In the genomic region with DNA sequence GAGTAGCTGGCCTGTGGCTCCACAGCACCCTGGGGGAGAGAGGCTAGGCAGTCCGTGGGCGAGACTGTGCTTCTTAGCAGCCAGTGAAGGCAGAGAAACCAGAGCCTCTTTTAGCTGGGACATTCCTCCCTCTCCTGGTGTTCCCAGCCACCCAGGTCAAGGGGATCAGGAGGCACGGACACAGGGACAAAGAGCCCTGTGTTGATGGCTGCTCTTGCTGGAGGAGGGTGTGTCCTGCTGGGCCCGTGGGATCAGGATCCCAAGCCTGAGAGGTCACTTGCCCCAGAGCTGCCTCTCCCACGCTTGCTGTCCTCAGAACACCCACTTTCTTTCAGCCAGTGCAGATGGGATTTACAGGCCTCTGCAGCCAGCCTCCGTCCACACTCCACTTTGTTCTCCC, we compare ENCODE assay signal across 10 mouse cellular contexts. TPM values are rescaled to one million over a fixed set of nuclear protein-coding genes. Genes with fewer than 3 reads are reported as not detected.
DNase-seq lines count a peak whose midpoint lies in the region; ATAC-seq and TF ChIP-seq lines count a peak whose summit lies in the region.
"Had no signal": no experiment of that assay in that cellular context is flagged by ENCODE, and none has a peak within 500 bp of the region (broad histone marks: within the 10 kb centered on the region; RNA-seq: fewer than 3 reads in every experiment).

No protein-coding gene starts in this region.

- no peak for ATAC-seq in heart, embryonic 16.5 days (replicated peaks; ENCODE audit: extremely low read depth, insufficient read depth, low FRiP score)
- no peak for ATAC-seq in midbrain, embryonic 12.5 days (ENCODE audit: low FRiP score, low read depth)
- no peak for ATAC-seq in midbrain, embryonic 16.5 days
- no peak for ATAC-seq in stomach, embryonic 16.5 days (ENCODE audit: insufficient read depth, low FRiP score)
- ATAC-seq: activated CD4-positive, CD25-positive, alpha-beta regulatory T cell, adult 4 months had no signal

- no peak overlapping the region for H3K4me3 ChIP-seq in cerebellum, adult 2 months (replicated peaks; ENCODE audit: insufficient read depth, low read depth, low read length)
- no peak overlapping the region for H3K4me3 ChIP-seq in heart, embryonic 16.5 days (ENCODE audit: low read length)
- no peak overlapping the region for H3K4me3 ChIP-seq in midbrain, embryonic 12.5 days
- no peak overlapping the region for H3K4me3 ChIP-seq in midbrain, embryonic 16.5 days (ENCODE audit: low read depth, low read length)
- no peak overlapping the region for H3K4me3 ChIP-seq in stomach, embryonic 16.5 days (replicated peaks; ENCODE audit: low read length)

- WGBS in cerebellum, adult 2 months = 13% methylated on average over 6 of the region's 6 CpGs
- 57% methylated on average over 6 of the region's 6 CpGs for WGBS in heart, embryonic 16.5 days
- WGBS in midbrain, embryonic 12.5 days = 25% methylated on average over 6 of the region's 6 CpGs
- WGBS in midbrain, embryonic 16.5 days = 43% methylated on average over 6 of the region's 6 CpGs
- WGBS in stomach, embryonic 16.5 days = 60% methylated on average over 6 of the region's 6 CpGs

- no peaks in the 10 kb centered on the region for H3K9me3 ChIP-seq in heart, embryonic 16.5 days (replicated peaks; ENCODE audit: control insufficient read depth, low read length)
- H3K9me3 ChIP-seq in midbrain, embryonic 12.5 days = no peaks in the 10 kb centered on the region
- no peaks in the 10 kb centered on the region for H3K9me3 ChIP-seq in midbrain, embryonic 16.5 days (replicated peaks; ENCODE audit: control insufficient read depth, low read length, poor library complexity, severe bottlenecking)
- no peaks in the 10 kb centered on the region for H3K9me3 ChIP-seq in stomach, embryonic 16.5 days (replicated peaks; ENCODE audit: control insufficient read depth, low read length)

- H3K27ac ChIP-seq in cerebellum, adult 2 months (ENCODE audit: insufficient read depth, low read length) = peak overlapping the region; percentile 57
- H3K27ac ChIP-seq in heart, embryonic 16.5 days (ENCODE audit: low read length) = no peak overlapping the region
- no peak overlapping the region for H3K27ac ChIP-seq in midbrain, embryonic 12.5 days (replicated peaks)
- H3K27ac ChIP-seq in midbrain, embryonic 16.5 days (ENCODE audit: low read length) = no peak overlapping the region
- 0 out of 2 replicates have a peak overlapping the region, but pooled peaks have one; percentile 24 for H3K27ac ChIP-seq in stomach, embryonic 16.5 days (ENCODE audit: low read length)

- no peak for TF ChIP-seq CTCF in cerebellum, adult 2 months (IDR thresholded peaks at IDR 0.05; ENCODE audit: borderline replicate concordance, insufficient read depth, low read depth, low read length)

- no peaks in the 10 kb centered on the region for H3K27me3 ChIP-seq in cerebellum, adult 2 months (ENCODE audit: control insufficient read depth, insufficient read depth, low read length)
- H3K27me3 ChIP-seq in heart, embryonic 16.5 days (ENCODE audit: control insufficient read depth, insufficient read depth, low read length) = no peaks in the 10 kb centered on the region
- no peaks in the 10 kb centered on the region for H3K27me3 ChIP-seq in midbrain, embryonic 12.5 days
- H3K27me3 ChIP-seq in midbrain, embryonic 16.5 days (ENCODE audit: control insufficient read depth, insufficient read depth, low read depth, low read length) = no peaks in the 10 kb centered on the region
- H3K27me3 ChIP-seq in stomach, embryonic 16.5 days (ENCODE audit: control insufficient read depth, insufficient read depth, low read length) = no peaks in the 10 kb centered on the region

- peaks cover 15% of the 10 kb centered on the region for H3K36me3 ChIP-seq in heart, embryonic 16.5 days (ENCODE audit: control insufficient read depth, insufficient read depth)
- peaks cover 8% of the 10 kb centered on the region; the same call in 1 of the 2 replicates for H3K36me3 ChIP-seq in midbrain, embryonic 12.5 days
- peaks cover under 1% of the 10 kb centered on the region; the same call in 1 of the 2 replicates for H3K36me3 ChIP-seq in midbrain, embryonic 16.5 days (ENCODE audit: control insufficient read depth, insufficient read depth, low read length)
- peaks cover 37% of the 10 kb centered on the region for H3K36me3 ChIP-seq in stomach, embryonic 16.5 days (ENCODE audit: control insufficient read depth, insufficient read depth, low read length)

- 0 out of 2 replicates have a peak overlapping the region, but pooled peaks have one; percentile 13 for H3K9ac ChIP-seq in heart, embryonic 16.5 days (ENCODE audit: low read length)
- H3K9ac ChIP-seq in midbrain, embryonic 12.5 days (replicated peaks) = peak overlapping the region; percentile 21; the same call in 1 of the 2 replicates
- H3K9ac ChIP-seq in midbrain, embryonic 16.5 days (ENCODE audit: low read depth, low read length) = no peak overlapping the region
- H3K9ac ChIP-seq in stomach, embryonic 16.5 days (ENCODE audit: low read length) = peak overlapping the region; percentile 43

- TF ChIP-seq POLR2A in cerebellum, adult 2 months (IDR thresholded peaks at IDR 0.05; ENCODE audit: borderline replicate concordance, insufficient read depth, low read length) = no peak

- H3K4me2 ChIP-seq in heart, embryonic 16.5 days (ENCODE audit: low read depth, low read length) = no peak overlapping the region
- H3K4me2 ChIP-seq in midbrain, embryonic 12.5 days (replicated peaks) = no peak overlapping the region
- H3K4me2 ChIP-seq in midbrain, embryonic 16.5 days (ENCODE audit: low read length) = no peak overlapping the region
- no peak overlapping the region for H3K4me2 ChIP-seq in stomach, embryonic 16.5 days (ENCODE audit: low read depth, low read length)

- H3K4me1 ChIP-seq in cerebellum, adult 2 months (ENCODE audit: control insufficient read depth, insufficient read depth, low read length) = peaks cover 77% of the 10 kb centered on the region
- H3K4me1 ChIP-seq in heart, embryonic 16.5 days (ENCODE audit: control insufficient read depth, insufficient read depth, low read length) = peaks cover 29% of the 10 kb centered on the region
- peaks cover 34% of the 10 kb centered on the region for H3K4me1 ChIP-seq in midbrain, embryonic 12.5 days
- H3K4me1 ChIP-seq in midbrain, embryonic 16.5 days (ENCODE audit: control insufficient read depth, insufficient read depth, low read length) = no peaks in the 10 kb centered on the region; the same call in 1 of the 2 replicates
- peaks cover 21% of the 10 kb centered on the region for H3K4me1 ChIP-seq in stomach, embryonic 16.5 days (ENCODE audit: control insufficient read depth, insufficient read depth, low read length)

- no peak for DNase-seq in cerebellum, adult 2 months
- DNase-seq in cerebellum, adult 11 months = no peak
- no peak for DNase-seq in heart, adult 8-10 months (ENCODE audit: low spot score)
- no peak for DNase-seq in right cerebral cortex, postnatal 14 days
- DNase-seq: right cerebral cortex, postnatal 4 days had no signal

RNA-seq across cellular contexts. Expression of a gene that starts 12.3 kb away (rescaled TPM):
- 478 and 485 TPM in 2 replicates for polyA plus RNA-seq in cerebellum, adult 2 months (2012; rRNA removed)
- polyA plus RNA-seq in heart, embryonic 16.5 days (2015; fragmentation: Nextera tagmentation; extraction: Ambion mirVana) = 1,003 and 1,029 TPM in 2 replicates
- total RNA-seq in heart, adult 8-10 months (2022) = 100 to 1,000 TPM; 591 to 710 (median 629) TPM
- polyA plus RNA-seq in midbrain, embryonic 12.5 days (2016; fragmentation: Nextera tagmentation; extraction: Ambion mirVana) = 863 and 871 TPM in 2 replicates
- 794 and 826 TPM in 2 replicates for polyA plus RNA-seq in midbrain, embryonic 16.5 days (2015; fragmentation: Nextera tagmentation; extraction: Ambion mirVana)
- 1,450 and 1,538 TPM in 2 replicates for polyA plus RNA-seq in stomach, embryonic 16.5 days (2015; fragmentation: Nextera tagmentation; extraction: Ambion mirVana)

RNA-seq across cellular contexts. Expression of a gene that starts 18.0 kb away (rescaled TPM):
- polyA plus RNA-seq in cerebellum, adult 2 months (2012; rRNA removed) = 39.3 and 40.9 TPM in 2 replicates
- 20.9 and 27.6 TPM in 2 replicates for polyA plus RNA-seq in heart, embryonic 16.5 days (2015; fragmentation: Nextera tagmentation; extraction: Ambion mirVana)
- 10 to 100 TPM; 35.7 to 41.6 (median 39.3) TPM for total RNA-seq in heart, adult 8-10 months (2022)
- 63.1 and 65.3 TPM in 2 replicates for polyA plus RNA-seq in midbrain, embryonic 12.5 days (2016; fragmentation: Nextera tagmentation; extraction: Ambion mirVana)
- polyA plus RNA-seq in midbrain, embryonic 16.5 days (2015; fragmentation: Nextera tagmentation; extraction: Ambion mirVana) = 45.1 and 46.7 TPM in 2 replicates
- polyA plus RNA-seq in stomach, embryonic 16.5 days (2015; fragmentation: Nextera tagmentation; extraction: Ambion mirVana) = 33.6 and 35.1 TPM in 2 replicates

RNA-seq across cellular contexts. Expression of a gene that starts 40.5 kb away (rescaled TPM):
- 194 and 240 TPM in 2 replicates for polyA plus RNA-seq in cerebellum, adult 2 months (2012; rRNA removed)
- 39.1 and 40.6 TPM in 2 replicates for polyA plus RNA-seq in heart, embryonic 16.5 days (2015; fragmentation: Nextera tagmentation; extraction: Ambion mirVana)
- 10 to 100 TPM; 31.2 to 43.4 (median 34.1) TPM for total RNA-seq in heart, adult 8-10 months (2022)
- polyA plus RNA-seq in midbrain, embryonic 12.5 days (2016; fragmentation: Nextera tagmentation; extraction: Ambion mirVana) = 24.0 and 27.2 TPM in 2 replicates
- polyA plus RNA-seq in midbrain, embryonic 16.5 days (2015; fragmentation: Nextera tagmentation; extraction: Ambion mirVana) = 18.3 and 18.5 TPM in 2 replicates
- 41.9 and 44.5 TPM in 2 replicates for polyA plus RNA-seq in stomach, embryonic 16.5 days (2015; fragmentation: Nextera tagmentation; extraction: Ambion mirVana)

Comparison
In these comparisons a context has a peak if more than half of its experiments do, and no peak if none do; other contexts are left out.
1. H3K27ac ChIP-seq: peak in cerebellum, adult 2 months (single experiment) and stomach, embryonic 16.5 days (single experiment); none in heart, embryonic 16.5 days (single experiment), midbrain, embryonic 12.5 days (single experiment) and midbrain, embryonic 16.5 days (single experiment).